ENCODE assay signal across 9 mouse cellular contexts in genomic region chr7:4843604-4844244, GRCm38 (mm10). TPM values are rescaled to one million over a fixed set of nuclear protein-coding genes. Genes with fewer than 3 reads are reported as not detected.
DNase-seq lines count a peak whose midpoint lies in the region; ATAC-seq and TF ChIP-seq lines count a peak whose summit lies in the region.
"Had no signal": no experiment of that assay in that cellular context is flagged by ENCODE, and none has a peak within 500 bp of the region (broad histone marks: within the 10 kb centered on the region; RNA-seq: fewer than 3 reads in every experiment).

No protein-coding gene starts in this region.

- no peaks in the 10 kb centered on the region for H3K27me3 ChIP-seq in neural tube, embryonic 14.5 days (ENCODE audit: control insufficient read depth, insufficient read depth, low read length)

- peak; percentile 42 for ATAC-seq in neural tube, embryonic 14.5 days (ENCODE audit: low read depth)

- DNase-seq in kidney, postnatal 4 days, result peak; percentile 37 to 38
- DNase-seq in kidney, adult 8-10 months, result no peak
- DNase-seq in cerebellum, adult 9-11 months, result peak; percentile 53
- peak; percentile 44 for DNase-seq in forelimb bud, embryonic 11.5 days (ENCODE audit: low read depth, low spot score)
- DNase-seq in left cerebral cortex, adult 2 months (ENCODE audit: extremely low spot score in 1 of 2, low spot score in 2 of 2), result peak; percentile 85 to 86
- no peak for DNase-seq in gastrocnemius, postnatal 14 days
- DNase-seq in Muller cell, postnatal 12 days (ENCODE audit: inconsistent ontology term), result no peak

- intact Hi-C loops in left cerebral cortex, adult 2 months (cut with DNase I), result loop anchor here (2.0 to 10.0 kb wide), 2 partner anchors 71 to 211 kb away; partner anchors contain the start of genes Zfp580 and Zfp628
- intact Hi-C loops in gastrocnemius, postnatal 14 days (cut with DNase I; ENCODE audit: low total_unique reads), result no loop called here

- peak overlapping the region; percentile 55 for H3K4me3 ChIP-seq in left cerebral cortex, adult 2 months
- H3K4me3 ChIP-seq in neural tube, embryonic 14.5 days (ENCODE audit: low read depth, low read length), result peak overlapping the region; percentile 59
- H3K4me3 ChIP-seq: myocyte had no signal

- peak overlapping the region; percentile 71 for H3K9ac ChIP-seq in neural tube, embryonic 14.5 days (replicated peaks; ENCODE audit: low read depth, low read length)

- 2% methylated on average over 34 of the region's 34 CpGs for WGBS in neural tube, embryonic 14.5 days

- H3K27ac ChIP-seq in left cerebral cortex, adult 2 months, result peak overlapping the region; percentile 96
- H3K27ac ChIP-seq in neural tube, embryonic 14.5 days (ENCODE audit: low read depth, low read length), result peak overlapping the region; percentile 74

- peak overlapping the region; percentile 79 for H3K4me2 ChIP-seq in neural tube, embryonic 14.5 days (ENCODE audit: low read depth, low read length)

- no peaks in the 10 kb centered on the region for H3K36me3 ChIP-seq in neural tube, embryonic 14.5 days (ENCODE audit: control insufficient read depth, insufficient read depth, low read length)

- H3K4me1 ChIP-seq in neural tube, embryonic 14.5 days (ENCODE audit: control insufficient read depth, insufficient read depth, low read length), result peaks cover 20% of the 10 kb centered on the region

- no peak for TF ChIP-seq CTCF in left cerebral cortex, adult 2 months (IDR thresholded peaks at IDR 0.05)

- no peaks in the 10 kb centered on the region for H3K9me3 ChIP-seq in neural tube, embryonic 14.5 days (ENCODE audit: control insufficient read depth, low read length)

RNA-seq across cellular contexts. Expression of gene Shisa7, which starts 0.8 kb away (rescaled TPM):
- 100 to 1,000 TPM; 134 to 138 TPM for total RNA-seq in left cerebral cortex, adult 2 months (2021)
- polyA plus RNA-seq in neural tube, embryonic 14.5 days (2014; fragmentation: Nextera tagmentation; extraction: Ambion mirVana), result 16.8 and 18.7 TPM in 2 replicates
- total RNA-seq in gastrocnemius, postnatal 14 days (2021), result not detected
- polyA plus RNA-seq: myocyte had no signal

RNA-seq across cellular contexts. Expression of gene Isoc2b, which starts 26.3 kb away (rescaled TPM):
- total RNA-seq in left cerebral cortex, adult 2 months (2021), result 1 to 10 TPM; 6.9 to 9.3 TPM
- polyA plus RNA-seq in neural tube, embryonic 14.5 days (2014; fragmentation: Nextera tagmentation; extraction: Ambion mirVana), result 3.2 and 3.9 TPM in 2 replicates
- 1 to 10 TPM; 2.4 TPM for total RNA-seq in gastrocnemius, postnatal 14 days (2021)

RNA-seq across cellular contexts. Expression of gene Ube2s, which starts 31.3 kb away (rescaled TPM):
- total RNA-seq in left cerebral cortex, adult 2 months (2021), result 100 to 1,000 TPM; 104 to 117 TPM
- 249 and 263 TPM in 2 replicates for polyA plus RNA-seq in neural tube, embryonic 14.5 days (2014; fragmentation: Nextera tagmentation; extraction: Ambion mirVana)
- 10 to 100 TPM; 79.5 to 80.4 TPM for total RNA-seq in gastrocnemius, postnatal 14 days (2021)

RNA-seq across cellular contexts. Expression of gene Isoc2a, which starts 33.2 kb away (rescaled TPM):
- total RNA-seq in left cerebral cortex, adult 2 months (2021), result 10 to 100 TPM; 11.3 to 12.6 TPM
- polyA plus RNA-seq in neural tube, embryonic 14.5 days (2014; fragmentation: Nextera tagmentation; extraction: Ambion mirVana), result 0.58 and 0.76 TPM in 2 replicates
- 10 to 100 TPM; 15.8 to 16.7 TPM for total RNA-seq in gastrocnemius, postnatal 14 days (2021)

RNA-seq across cellular contexts. Expression of gene Rpl28, which starts 51.0 kb away (rescaled TPM):
- 100 to 1,000 TPM; 421 to 437 TPM for total RNA-seq in left cerebral cortex, adult 2 months (2021)
- 154 and 173 TPM in 2 replicates for polyA plus RNA-seq in neural tube, embryonic 14.5 days (2014; fragmentation: Nextera tagmentation; extraction: Ambion mirVana)
- total RNA-seq in gastrocnemius, postnatal 14 days (2021), result 100 to 1,000 TPM; 613 to 657 TPM

Comparison
In these comparisons a context has a peak if more than half of its experiments do, and no peak if none do; other contexts are left out.
1. DNase-seq: peak in kidney, postnatal 4 days (2 of 2), cerebellum, adult 9-11 months (single experiment), forelimb bud, embryonic 11.5 days (single experiment) and left cerebral cortex, adult 2 months (2 of 2); none in kidney, adult 8-10 months (0 of 2), gastrocnemius, postnatal 14 days (single experiment) and Muller cell, postnatal 12 days (single experiment).
2. RNA of gene Shisa7, which starts 0.8 kb away (total RNA-seq): 134 to 138 TPM in left cerebral cortex, adult 2 months; not detected in gastrocnemius, postnatal 14 days; every median in the first group is over 100 times any median in the second.